Mouse (Mus musculus): ENCODE data around the gene Lbr. TPM values are rescaled to one million over a fixed set of nuclear protein-coding genes. Genes with fewer than 3 reads are reported as not detected.

Gene Lbr
- 10 to 100 TPM; 18.3 to 22.9 TPM for total RNA-seq (2021)
- polyA plus RNA-seq (2012; rRNA removed) = 7.4 and 13.2 TPM in 2 replicates
- long read RNA-seq, transcript Lbr-201 (14 exons, 3,510 nt) = major isoform, 11 of 13 reads
- long read RNA-seq, partial matches to known transcripts = 0 of 13 reads
- long read RNA-seq, other reads (novel, unspliced or antisense) = 2 of 13 reads

DNA sequence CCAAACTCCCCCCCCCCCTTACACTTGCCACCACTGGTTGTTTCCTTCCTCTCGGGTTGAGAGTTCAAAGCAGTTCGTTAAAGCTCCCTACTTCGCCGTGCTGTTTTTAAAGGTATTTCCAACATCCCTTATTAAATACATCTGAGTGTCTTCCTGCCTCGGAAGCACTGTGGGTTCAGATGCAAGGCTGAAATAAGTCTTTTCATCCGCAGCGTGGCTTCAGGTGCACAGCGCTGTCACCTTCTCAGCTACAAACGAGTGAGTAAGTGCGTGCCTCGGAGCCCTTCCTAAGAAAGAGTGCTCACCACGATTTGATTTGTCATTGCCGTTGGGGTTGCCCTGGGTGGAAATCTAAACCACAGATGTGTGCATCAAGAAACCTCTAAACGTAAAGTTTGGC, at the start of gene Lbr:
Gene Lbr, minus strand, starts transcription at position 266 of the 400 bp plus-strand sequence.
- no peak for DNase-seq

DNA sequence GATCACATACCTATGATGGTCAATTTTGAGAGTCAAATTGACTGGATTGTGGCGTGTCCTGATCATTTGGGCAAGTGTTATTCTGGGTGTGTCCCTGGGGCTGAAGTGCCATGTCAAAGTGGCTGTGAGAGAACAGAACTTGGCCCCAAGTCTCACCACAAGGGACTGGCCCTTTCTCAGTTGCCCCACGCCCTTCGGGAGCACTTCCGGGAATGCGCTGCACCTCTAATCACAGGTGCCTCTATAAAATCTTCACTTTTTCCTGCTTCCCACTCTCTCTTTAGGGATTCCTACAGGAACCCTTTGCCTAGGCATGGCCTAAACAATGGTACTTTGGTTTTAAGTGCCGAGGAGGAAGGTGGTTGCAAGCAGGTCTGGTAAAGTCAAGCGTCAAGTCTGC, 46.8 kb upstream of the Lbr start:
- DNase-seq = no peak

DNA sequence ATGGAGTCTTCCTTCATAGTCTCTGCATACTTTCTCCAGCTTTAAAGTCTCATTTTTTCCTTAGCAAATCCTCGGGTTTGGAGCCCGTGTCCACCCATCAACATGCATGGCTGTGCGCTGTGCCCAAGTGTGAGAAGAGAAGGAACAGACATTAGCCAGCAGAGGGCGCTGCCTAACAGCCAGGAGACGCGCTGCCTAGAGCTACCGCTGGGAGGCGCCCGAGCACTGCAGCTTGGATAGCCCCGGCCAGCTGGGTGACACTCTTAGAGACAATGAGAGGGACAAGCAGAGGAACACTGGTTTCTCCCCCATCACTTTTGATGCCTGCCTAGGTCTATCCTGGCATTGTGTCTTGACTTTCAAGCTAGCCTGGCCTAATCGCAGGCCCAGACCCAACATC, 46.0 kb upstream of the Lbr start:
- DNase-seq = peak; percentile 88

DNA sequence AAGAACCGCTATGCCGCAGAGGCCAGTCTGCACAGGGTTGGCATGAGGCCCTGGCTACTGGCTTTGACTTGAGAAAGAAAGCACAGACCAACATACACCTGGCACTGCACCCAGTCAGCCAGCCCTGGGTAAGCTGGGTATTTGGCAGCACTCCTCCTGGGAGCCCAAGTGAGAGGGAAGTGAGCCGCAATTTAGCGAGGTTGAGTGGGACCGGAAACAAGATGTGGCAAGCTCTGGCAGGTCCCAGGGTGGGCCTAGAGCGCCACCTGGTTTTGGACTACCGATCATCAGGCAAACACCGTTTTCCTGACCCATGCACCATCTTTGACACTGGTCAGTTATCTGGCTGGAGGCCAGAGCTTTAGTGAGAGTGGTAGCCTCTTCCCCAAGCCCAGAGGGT, 38.7 kb upstream of the Lbr start:
- peak; percentile 48 for DNase-seq

DNA sequence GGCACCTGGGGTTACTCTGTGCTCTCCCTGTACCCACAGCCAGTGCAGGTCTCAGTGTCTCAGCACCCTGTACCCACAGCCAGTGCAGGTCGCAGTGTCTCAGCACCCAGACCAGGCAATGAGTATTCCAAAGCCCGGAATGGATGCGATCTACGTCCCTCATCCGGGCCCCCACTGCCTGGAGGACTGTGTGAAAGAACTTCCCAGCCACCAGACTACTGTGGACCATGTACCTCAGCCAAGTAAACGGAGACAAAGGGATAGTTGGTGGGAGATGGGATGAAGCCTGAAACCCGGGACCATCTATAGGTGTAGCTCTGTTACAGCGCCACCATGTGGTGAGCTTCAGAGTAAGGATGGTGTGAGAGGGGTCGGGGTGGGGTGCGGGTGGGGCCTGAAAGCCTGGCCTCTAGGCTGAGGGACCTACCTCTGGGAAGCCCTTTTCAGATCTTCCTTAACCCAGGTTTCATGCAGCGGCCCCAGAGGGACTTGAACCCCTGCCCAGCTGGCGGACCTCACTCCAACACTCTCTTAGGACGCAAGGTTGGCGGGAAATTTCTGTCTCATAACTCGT, 38.0 kb upstream of the Lbr start:
- DNase-seq = no peak

DNA sequence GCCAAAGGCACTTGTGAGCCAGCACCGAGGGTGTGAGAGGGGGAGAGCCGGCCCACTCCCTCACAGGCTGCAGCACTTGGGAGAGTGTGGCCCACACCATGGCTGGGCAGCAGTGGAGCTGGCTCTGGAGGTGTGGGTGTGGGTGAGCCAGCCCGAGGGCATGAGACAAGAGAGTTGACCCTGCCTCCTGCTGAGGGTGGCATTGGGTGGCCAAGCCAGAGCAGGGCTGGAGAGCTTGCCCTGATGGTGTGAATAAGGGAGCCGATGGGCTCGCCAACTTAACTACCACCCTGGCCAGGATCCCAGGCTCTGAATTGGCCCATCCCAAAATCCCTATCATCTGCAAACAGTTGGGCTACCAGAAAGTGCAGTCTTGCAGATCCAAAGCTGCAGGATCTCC, 35.6 kb upstream of the Lbr start:
- no peak for DNase-seq

DNA sequence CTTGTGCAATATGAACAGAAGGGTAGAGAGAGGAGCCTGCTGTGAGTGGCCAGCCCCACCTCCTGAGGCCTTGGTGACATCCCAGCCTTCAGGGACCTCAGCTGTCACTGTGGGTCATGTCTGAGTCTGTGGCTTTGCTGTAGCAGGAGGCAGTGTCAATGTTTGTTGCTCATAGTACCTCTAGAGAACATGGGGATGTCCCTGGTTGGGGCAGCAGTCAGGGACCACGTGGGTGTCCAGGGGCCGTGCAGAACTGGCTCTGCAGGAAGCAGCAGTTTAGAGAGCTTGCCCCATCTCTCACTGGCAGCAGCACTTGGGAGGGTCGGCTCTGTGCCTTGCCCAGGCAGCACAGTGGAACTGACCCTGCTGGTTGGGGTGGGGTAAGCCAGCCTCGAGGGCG, 34.2 kb upstream of the Lbr start:
- no peak for DNase-seq

DNA sequence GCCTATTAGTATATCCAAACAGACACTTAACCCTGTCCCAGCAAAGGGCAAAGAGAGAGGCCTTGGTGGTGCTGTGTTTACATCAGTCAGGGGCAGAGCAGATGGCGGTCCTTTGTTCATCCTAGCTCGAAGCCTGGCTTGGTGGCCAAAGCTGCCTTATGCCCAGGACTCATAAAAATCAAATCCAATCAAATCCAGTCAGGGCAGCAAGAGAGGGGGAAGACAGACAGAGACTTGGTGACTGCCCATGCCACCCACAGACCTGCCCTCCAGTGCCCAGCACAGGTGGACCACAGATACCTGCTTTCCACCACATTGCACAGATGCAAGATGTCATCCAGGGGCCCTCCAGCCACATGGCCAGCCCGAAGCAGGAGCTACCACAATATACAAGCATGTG, 33.8 kb upstream of the Lbr start:
- no peak for DNase-seq

DNA sequence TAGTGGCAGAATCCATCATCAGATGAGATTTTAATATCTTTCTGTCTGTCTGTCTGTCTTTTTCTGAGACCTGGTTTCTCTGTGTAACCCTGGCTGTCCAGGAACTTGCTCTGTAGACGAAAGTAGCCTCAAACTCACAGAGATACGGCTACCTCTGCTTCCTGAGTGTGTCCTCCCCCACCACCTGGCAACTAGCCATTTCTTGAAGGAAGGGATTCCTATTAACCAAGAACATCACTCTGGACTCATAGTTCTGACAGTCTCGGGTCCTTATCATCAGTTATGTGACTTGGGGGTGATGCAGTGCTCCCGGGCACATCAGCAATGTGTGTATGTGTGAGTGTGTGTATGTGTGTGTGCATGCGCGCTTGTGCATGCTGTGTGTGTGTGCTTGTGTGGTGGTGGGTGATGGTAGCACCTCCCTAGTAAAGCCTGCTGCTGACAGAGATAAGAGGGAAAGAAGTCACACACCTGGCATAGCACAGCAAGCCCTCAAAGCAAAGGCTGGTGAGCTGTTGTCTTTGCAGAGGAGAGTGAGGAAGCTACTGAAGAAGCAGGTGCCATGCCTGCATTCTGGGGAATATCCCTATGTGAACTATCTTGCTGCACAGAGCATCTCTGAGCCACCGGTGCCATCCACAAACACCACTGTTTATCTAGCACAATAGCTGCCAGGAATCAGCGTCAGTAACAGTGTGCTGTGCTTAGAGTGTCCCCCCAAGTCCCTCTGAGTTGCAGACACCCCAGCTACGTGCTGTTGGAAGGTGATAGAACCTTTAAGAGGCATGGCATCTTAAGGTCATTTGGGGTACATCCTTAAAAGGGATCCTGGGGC, 30.5 kb upstream of the Lbr start:
- DNase-seq = no peak

DNA sequence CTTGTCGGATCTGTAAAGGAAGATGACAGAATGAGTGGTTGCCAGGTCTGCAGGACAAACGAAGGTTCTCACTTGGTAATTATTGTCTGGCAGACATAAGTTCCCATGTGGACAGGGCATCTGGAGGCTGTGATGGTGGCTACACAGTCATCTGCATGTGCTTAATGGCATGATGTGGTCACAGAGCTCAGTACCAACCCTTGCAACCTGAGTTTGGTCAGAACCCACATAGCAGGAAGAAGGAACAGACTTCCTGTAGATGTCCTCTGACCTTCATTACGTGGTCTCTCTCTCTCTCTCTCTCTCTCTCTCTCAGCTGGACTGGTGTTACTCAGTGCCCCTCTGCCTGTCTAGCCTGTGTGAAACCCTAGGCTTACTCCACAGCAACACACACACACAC, 29.8 kb upstream of the Lbr start:
- no peak for DNase-seq

DNA sequence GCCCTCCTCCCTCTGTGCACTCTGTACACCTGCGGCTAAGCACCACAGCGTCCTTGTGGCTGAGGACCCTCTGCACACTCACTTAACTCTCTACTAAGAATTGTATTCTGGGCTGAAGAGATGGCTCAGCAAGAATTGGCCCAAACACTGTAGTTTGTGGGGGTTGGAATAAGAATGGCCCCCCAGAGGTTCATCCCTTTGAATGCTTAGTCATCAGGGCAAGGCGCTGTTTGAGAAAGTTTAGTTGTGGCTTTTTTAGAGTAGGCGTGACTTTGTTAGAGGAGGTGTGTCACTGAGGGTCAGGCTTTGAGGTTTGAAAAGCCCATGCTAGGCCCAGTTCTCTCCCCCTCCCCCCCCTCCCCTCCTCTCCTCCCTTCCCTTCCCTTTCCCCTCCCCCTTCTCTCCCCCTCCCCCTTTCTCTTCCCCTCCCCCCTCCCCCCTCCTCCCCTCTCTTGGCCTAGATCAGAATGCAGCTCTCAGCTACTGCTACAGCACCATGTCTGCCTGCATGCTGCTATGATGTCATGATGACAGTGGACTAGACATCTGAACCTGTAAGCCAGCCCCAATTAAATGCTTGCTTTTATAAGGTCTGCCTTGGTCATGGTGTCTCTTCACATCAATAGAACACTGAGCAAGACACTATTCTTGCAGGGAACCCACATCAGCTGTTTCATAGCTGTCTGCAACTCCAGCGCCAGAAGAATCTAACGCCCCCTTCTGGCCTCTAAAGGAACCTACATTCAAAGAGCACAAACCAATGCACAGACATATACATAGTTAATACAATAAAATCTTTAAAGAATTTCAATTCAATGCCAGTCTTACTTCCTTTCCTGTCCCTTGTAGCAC, 23.8 kb upstream of the Lbr start:
- DNase-seq = no peak

DNA sequence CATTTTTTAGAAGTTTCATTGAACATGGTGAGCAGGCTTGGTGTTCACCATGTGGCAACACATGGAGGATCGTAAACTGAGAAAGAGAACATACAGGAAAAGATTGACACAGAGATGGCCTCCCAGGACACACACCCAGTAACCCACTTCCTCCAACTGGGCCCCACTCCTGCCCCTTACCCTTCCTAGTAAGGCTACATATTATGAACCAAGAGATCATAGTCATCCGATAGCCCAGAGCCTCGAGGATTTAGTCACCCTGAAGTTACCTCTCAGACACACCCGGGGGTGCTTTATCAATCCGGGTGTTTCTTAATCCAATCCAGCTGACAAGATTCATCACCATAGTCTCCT, 23.0 kb upstream of the Lbr start:
- no peak for DNase-seq

DNA sequence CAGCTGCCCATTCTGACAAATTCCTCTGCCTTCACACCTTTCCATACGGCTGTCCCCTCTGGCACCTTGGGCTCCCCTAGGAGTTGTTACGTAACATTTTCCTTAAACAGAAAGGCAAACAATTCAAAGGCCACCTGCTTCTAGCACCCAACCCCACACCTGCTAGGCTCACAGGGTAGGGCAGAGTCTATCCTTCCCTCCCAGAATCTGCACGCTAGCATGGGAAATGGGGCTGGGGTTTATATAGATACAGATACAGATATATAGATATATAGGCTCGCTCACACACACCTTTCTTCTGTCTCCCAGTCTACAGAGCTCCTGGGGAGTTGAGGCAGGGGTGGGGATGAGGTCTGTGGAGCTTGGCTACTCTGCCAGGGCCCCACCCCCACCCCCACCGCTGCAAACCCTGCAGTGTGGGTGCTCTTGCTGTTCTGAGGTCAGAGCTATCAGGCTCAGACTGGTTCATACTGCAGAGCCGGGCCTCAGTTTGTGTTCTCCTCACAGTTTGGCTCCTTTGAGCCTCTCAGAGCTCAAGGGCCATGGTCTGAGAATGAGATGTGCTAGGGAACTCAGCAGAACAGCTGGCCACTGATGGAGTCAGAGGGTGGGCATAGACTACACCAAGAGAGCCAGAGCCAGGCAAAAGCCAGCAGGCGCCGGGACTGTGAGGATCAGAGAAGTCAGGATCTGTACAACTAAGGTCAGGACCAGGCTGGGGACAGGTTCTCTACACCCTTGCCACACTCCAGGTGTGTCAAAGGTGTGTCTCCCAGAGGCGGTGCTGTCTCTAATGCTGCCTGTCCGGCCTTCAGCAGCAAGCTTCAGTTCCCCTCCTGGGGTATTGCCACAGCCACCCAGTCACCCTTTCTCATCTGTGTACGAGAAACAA, 22.4 kb upstream of the Lbr start:
- DNase-seq = no peak

DNA sequence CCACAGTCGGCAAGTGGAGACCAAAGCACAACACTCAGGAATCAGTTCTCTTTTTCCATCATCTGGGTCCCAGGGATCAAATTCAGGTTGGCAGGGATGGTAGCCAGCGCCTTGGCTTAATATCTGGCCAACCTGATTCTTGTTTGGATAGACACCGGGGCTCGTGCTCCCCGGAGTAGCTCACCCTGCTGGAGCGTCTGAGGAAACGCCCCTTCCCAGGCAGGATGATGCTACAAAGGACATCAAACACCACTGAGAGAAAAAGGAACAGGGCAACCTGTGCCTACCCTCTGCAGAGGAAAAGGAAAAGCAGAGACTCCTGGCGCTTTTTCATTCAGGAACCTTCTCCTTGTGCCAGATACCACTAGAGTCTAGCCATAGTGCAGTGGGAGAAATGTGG, 20.6 kb upstream of the Lbr start:
- no peak for DNase-seq

DNA sequence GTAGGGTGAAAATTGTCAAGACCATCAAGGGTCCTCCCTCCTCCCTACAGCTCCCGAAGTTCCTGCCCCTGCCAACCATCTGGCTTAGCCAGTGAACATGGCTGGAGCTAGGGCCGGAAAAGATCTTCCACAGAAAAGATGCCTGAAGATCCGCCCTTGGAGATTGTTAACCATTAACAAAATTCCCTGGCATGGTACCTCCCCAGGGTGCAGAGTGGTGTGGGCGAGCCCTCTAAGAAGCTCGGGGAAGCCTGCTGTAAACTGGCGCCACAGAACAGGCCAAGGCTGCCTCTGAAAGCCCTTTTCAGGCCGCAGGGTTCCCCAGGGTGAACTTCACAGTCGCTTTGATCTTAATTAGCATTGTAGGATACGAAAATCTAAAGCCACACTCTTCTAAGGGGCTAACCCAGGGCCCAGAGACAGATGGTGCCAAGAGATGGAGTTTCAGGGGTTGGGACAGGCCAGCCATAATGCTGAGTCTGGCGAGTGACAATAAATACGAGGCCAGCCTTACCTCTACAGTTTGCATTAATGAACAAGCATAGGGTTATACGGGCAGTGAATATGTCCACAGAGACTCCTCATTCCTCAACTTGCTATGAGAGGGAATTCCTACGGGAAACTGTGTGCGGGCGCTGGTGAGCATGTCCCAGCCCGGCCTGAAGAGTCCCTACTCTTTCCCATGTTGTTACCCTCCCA, 20.0 kb upstream of the Lbr start:
- no peak for DNase-seq

DNA sequence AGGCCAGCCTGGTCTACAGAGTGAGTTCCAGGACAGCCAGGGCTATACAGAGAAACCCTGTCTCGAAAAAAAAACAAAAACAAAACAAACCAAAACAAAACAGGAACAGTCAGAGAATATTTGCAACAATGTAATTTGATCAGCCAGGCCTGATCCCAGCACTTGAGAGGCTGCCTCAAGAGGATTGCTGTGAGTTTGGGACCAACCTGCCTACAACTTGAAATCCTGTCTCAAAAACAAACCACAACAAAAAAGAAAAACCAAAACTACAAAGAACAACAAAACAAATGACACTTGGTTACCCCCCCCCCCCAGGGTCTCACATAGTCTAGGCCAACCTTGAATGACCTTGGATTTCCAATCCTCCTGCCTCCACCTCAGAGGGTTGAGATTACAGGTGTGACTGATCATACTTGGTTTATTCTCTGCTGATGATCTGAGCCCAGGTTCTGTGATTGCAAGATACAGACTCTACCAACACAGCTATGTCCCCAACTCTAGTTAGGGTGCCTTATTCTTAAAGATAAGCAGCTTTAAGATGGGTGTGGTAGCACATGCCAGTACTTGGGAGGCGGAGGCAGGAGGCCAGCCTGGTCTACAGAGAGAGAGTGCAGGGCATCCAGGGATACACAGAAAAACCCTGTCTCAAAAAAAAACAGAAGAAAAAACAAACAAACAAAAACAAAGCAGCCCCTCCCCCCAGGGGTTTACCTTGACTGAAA, 18.5 kb upstream of the Lbr start:
- DNase-seq = no peak

DNA sequence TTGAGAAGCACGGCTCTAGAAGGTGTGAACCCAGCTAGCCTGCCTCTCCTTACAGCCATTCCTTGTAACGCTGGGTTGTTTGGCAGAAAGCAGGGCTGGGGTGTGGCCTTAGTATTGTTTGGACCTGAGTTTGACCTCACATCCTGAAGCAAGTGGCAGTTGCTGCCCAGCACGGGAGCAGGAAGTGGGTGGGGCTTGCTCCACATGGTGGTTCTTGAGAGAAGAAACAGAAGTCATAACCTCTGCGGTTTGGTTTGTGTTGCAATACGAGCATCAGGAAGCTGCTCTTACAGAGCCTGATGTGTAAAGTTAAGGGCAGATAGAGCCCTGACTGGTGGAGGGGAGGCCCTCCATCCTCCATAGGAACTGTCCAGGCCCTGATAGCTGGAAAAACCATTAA, 17.8 kb upstream of the Lbr start:
- DNase-seq = peak; percentile 78

DNA sequence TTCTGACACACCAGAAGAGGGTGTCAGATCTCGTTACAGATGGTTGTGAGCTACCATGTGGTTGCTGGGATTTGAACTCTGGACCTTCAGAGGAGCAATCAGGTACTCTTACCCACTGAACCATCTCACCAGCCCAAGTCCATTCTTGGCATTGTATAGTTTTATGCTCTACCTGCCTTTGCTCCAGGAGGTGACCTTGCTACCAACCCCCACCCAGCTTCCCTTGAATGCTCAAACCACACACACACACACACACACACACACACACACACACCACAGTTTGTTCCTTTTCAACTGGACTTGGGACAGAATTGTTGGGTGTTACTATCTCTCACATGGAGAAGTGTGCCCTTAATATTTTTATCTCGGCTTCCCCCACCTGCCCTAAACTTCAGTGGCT, 13.5 kb upstream of the Lbr start:
- no peak for DNase-seq

DNA sequence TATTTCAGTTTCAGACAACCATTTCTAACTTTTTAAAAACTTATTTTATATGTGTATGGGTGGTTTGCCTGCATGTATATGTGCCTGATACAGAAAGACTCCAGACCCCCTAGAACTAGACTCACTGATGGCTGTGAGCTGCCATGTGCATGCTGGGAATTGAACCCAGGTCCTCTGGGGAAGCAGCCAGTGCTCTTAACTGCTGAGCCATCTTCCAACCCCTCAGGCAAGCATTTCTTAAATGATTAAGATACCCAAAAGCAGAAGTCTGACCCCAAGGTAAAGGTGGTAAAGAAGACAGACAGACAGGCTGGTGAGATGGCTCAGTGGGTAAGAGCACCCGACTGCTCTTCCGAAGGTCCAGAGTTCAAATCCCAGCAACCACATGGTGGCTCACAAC, 12.0 kb upstream of the Lbr start:
- DNase-seq = no peak

DNA sequence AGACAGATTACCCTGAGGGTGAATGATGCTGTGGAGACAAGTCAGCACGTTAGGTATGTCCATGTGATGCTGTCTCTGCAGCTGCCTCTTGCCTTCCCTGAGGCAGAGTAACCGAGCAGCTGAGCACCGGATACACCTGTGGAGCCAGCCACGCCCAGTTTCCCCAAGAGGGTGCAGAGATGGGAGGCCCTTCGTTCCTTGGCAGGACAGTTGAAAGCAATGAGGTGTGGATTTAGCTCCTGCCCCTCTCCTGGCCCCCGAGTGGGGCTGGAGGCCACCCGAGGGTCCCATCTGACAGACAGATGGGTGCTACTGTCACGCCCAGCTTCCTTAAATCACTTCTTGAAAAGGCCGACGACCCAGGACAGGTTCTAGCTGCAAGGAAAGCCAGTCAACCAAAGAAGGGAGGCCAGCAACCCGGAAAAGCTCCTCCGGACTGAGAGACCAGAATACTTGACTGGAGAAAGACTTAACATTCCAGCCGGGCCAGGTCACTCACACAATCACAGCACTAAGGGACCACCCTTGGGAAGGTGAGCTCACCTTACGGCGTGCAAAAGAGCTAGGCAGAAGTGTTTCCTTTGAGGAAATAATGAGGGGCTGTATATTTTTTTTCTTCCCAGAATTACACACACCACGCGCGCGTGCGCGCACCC, 10.4 kb upstream of the Lbr start:
- no peak for DNase-seq

All from adrenal gland, adult 2 months (tissue).